Mouse (Mus musculus) left cerebral cortex, postnatal 4 days (tissue): ENCODE results near the gene Srbd1. TPM values are rescaled to one million over a fixed set of nuclear protein-coding genes. Genes with fewer than 3 reads are reported as not detected.

Experiments used
- DNase-seq: peaks from one replicate; pipeline ENCODE4 v3.0.0-alpha.2; 2022
- intact Hi-C: fragments of 180-260 bp; cut with DNase I; formaldehyde crosslinking; loops from one replicate; pipeline ENCODE4 v1.15.1; 2025
- total RNA-seq, 2 experiments: library from RNA; stranded (reverse); gene quantifications; 2 replicates each; pipeline ENCODE4 v1.2.3; 2021

Srbd1 gene
- total RNA-seq, 2 experiments from 2014 or later, result 23.9 to 24.4 TPM

- intact Hi-C loops, result no loop called here
- DNase-seq, result no peak
Observed at GRCm38 (mm10) chr17:86039741-86040140, 105.2 kb downstream of the Srbd1 start.

DNA sequence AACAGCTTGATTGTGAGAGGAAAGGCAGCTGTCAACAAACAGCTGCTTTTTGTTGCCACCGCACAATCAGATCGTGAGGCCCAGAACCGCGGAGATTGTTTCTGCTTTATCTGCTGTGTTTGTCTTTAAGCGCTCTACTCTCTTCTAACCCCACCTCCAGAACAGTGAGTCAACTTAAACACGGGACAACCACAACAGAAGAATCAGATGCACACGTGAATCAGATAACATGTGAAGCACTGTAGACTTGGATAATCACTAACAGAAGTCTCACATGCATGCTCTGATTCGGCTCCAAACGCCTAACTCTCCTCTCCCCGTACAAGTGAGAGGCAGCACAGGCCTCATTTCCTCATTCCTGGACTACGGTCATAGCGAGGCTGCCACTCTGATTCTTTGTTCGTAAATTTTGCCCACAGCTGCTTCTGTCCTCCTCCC, 106.7 kb downstream of the Srbd1 start:
- no peak for DNase-seq
- intact Hi-C loops, result no loop called here

GRCm38 (mm10) chr17:86035576-86035975, 109.4 kb downstream of the Srbd1 start:
- intact Hi-C loops, result no loop called here
- DNase-seq, result no peak

- intact Hi-C loops, result no loop called here
- no peak for DNase-seq
Observed at GRCm38 (mm10) chr17:86035146-86035545, 109.8 kb downstream of the Srbd1 start.

DNA sequence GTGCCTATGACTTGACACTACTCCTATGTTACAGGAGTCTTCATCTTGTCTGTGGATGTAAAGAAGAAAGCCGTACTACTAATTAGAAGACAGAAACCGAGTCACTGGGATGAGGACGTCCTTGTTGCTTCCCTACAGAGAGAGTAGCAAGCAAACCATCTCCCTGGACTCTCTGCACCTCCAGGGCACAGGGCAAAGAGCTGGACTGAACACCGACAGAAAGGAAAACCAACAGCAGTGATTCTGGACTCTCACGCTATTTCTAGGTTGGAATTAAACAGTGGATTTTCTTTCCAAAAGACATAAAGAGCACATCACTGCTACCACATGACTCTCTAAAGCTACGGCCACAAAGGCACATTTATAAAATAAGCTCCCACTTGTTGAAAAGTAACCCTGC, 110.3 kb downstream of the Srbd1 start:
- no peak for DNase-seq
- intact Hi-C loops, result no loop called here

DNA sequence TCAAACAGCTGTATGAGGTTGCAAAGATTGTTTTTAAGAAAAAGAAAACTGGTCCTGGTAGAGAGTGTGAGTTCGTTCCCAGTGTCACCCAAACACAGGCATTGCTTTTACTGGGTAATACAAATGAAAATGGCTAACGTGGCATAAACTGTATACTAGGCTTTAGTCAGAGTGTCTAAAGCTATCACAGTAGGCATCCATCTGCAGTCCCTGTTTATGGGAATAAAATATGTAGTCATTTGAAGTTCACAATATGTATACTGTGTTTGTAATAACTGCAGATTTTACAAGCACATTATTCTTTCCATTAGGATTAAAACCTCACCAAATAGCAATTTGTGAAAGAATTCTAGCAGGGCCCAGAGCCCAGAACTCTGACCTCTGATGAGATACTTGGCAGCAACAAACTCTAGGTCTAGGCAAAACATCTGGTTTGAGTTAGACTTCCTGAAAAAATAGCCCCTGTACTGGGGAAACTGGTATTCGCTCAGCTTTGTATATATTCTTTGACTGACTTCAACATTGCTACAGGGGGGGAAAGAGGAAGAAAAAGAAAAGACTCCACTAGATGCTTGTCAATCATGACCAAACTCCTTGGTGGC, 112.8 kb downstream of the Srbd1 start:
- no peak for DNase-seq
- intact Hi-C loops, result no loop called here

- no peak for DNase-seq
- intact Hi-C loops, result no loop called here
Observed at GRCm38 (mm10) chr17:86030016-86030415, 115.0 kb downstream of the Srbd1 start.

- no peak for DNase-seq
- intact Hi-C loops, result no loop called here
Observed at GRCm38 (mm10) chr17:86029175-86029574, 115.8 kb downstream of the Srbd1 start.

- no peak for DNase-seq
- intact Hi-C loops, result no loop called here
Observed at GRCm38 (mm10) chr17:86027577-86028199, 117.3 kb downstream of the Srbd1 start.

DNA sequence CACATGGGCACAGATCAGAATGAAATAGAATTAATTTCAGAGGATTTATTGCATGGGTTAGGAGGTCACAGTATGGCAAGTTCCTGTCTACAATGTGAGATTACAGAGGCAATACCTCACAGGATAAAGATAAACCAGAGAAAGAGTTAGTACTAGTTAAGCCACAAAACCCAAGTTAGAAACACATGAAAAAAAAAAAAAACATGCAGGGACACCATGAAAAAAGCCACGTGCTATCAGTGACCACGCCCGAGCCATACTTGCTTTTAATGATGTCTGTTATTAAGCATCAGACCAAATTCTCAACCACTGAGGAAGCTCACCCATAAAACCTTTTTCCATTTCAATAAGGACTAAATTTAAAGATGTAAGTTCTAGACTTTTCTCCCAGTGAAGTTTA, 120.4 kb downstream of the Srbd1 start:
- intact Hi-C loops, result no loop called here
- no peak for DNase-seq

DNA sequence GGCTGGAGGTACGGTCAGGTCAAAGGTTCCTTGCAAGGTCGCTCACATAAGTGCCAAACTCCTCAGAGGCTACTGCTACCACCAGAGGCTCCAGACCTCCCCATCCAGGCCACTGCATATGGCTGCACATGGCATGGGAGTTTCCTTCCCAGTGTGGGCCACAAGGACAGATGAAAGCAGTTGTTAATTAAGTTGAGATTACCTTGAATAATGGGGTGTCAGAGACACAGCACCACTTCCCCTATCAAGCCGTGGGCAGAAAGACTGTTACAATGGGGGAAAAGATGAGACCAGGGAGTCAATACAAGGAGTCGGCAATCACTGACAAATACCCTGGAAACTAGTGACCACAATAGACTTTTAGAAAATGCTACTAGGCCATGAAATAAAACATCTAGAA, 122.6 kb downstream of the Srbd1 start:
- DNase-seq, result no peak
- intact Hi-C loops, result no loop called here

DNA sequence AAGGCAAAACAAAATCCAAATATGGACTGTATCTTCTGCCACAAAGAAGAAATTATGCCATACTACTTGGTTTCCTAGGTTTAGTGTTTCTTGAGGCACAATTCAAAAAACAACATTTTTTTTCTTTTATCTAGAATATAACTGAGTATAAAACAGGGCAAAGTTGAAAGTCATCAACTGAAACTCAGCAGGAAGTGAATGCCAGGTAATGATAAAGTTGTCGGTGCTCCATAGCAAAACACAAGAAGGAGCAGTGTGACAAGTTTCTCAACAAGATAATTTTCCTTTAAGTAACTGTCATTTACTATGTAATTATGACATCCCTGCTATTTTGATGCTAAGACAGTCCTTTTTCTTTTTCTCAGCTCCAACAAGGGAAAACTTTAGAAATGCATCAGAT, 123.2 kb downstream of the Srbd1 start:
- intact Hi-C loops, result no loop called here
- DNase-seq, result no peak

GRCm38 (mm10) chr17:86021231-86021630, 123.7 kb downstream of the Srbd1 start:
- DNase-seq, result no peak
- intact Hi-C loops, result no loop called here

DNA sequence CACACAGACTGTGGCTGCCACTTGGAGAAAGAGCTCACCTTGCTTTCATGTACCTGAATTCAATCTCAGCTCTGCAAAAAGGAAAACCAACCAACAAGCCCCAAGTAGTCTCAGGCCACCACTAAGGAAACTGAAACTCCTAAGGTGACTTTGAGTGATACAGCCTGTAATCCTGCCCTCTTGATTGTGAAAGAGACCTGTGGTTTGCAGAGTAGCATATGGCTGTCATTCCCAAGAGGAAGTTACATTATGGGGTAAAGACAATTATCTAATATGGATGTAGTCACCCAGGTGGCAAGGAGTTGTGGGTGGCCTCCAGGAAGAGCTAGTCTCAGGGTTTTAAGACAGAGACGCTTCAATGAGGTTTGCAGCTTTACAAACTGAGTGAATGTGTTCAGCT, 125.2 kb downstream of the Srbd1 start:
- intact Hi-C loops, result no loop called here
- DNase-seq, result no peak

GRCm38 (mm10) chr17:86014246-86014645, 130.7 kb downstream of the Srbd1 start:
- intact Hi-C loops, result no loop called here
- DNase-seq, result no peak

GRCm38 (mm10) chr17:86012576-86012975, 132.4 kb downstream of the Srbd1 start:
- intact Hi-C loops, result no loop called here
- DNase-seq, result no peak

DNA sequence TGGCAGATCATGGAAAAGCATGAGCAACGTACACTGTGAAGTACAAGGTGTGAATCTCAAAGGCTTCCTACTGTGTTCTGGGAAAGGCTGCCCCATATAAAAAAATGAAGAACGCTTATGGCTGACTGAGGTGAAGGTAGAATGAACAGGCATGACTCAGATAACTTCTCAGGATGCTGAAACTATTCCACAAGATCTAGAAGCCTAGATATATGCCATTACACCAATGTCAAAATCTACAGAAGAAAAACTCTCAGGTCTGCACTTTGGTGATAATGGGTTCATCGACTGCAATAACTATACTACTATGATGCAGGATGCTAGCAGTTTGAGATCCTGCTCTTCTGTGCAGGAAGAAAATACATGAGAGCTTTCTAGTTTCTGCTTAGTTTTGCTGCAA, 133.1 kb downstream of the Srbd1 start:
- intact Hi-C loops, result no loop called here
- DNase-seq, result no peak

GRCm38 (mm10) chr17:86008401-86008800, 136.6 kb downstream of the Srbd1 start:
- no peak for DNase-seq
- intact Hi-C loops, result no loop called here

DNA sequence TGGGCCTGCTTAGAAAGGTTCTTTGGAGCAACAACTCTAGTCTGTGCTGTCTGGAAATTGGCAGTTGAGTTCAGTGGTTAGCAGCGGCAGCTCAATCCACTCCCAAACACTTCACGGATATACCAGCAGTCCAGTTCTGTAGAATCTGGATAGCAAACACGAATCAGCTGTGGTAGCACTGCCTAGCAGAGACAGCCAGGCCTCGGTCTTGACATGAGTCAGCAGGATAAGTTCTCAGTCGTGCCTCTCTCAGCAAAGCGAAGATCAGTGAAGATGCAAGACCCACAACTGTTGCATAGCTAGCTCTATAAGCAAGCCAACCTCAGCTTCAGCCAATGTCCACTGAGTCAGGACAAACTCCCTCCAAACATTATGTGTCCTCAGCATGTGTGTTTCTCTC, 142.9 kb downstream of the Srbd1 start:
- intact Hi-C loops, result no loop called here
- no peak for DNase-seq

DNA sequence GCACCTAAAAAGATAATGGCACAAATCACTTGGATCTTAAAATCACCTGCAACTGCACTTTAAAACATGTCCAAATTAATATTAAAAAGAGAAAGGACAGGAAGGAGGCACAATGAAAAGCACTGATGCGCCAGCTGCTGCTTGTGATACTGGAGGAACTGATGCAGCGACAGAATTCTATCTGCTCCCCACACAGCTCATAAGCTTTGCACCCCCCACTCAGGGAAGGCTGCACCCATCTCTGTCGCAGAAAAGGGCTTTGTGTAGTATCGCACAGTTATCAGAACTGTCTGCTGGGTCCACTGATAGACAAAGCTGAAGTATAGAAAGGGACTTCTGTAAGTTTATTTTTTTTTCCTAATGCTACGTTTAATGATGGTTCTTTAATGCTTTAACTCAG, 143.3 kb downstream of the Srbd1 start:
- no peak for DNase-seq
- intact Hi-C loops, result no loop called here

GRCm38 (mm10) chr17:85995727-85996126, 149.2 kb downstream of the Srbd1 start:
- intact Hi-C loops, result no loop called here
- DNase-seq, result peak; percentile 90

DNA sequence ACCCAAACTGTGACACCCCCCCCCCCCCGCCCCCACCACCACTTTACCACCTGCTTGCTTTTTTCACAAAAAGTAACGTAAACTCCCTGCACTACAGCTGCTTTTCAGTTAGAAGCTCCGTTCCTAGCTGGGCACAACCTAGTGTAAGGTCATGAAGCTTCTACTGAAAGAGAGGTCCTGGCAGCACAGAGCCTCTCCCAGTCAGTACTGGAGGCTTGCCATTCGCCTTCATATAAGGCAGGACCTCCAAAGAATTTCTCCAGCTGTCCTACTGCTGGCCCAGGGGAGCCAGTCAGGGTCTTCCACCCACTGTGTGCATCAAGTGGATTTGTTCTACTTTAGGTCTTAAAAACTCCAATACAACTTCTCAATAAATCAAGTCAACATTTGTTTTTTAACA, 149.9 kb downstream of the Srbd1 start:
- intact Hi-C loops, result no loop called here
- DNase-seq, result peak; percentile 19
